Mouse (Mus musculus) MEL (cell line): ENCODE data around the gene Ms4a18. TPM values are rescaled to one million over a fixed set of nuclear protein-coding genes. Genes with fewer than 3 reads are reported as not detected.
"Not testable (repeated sequence)": the region's sequence is repeated elsewhere in the genome, so short reads cannot be mapped to it uniquely, and the experiment has no call there.

Experiments
- DNase-seq: peaks from one replicate; pipeline ENCODE4 v3.0.0; 2011; ENCODE audit warnings: low read depth, low spot score
- H3K27ac ChIP-seq: 2 replicates; pipeline ENCODE4 v1.5.1; 2012; ENCODE audit warnings: low read depth, mild to moderate bottlenecking, control low read depth, low read length, moderate library complexity; ENCODE audit not compliant: control insufficient read depth
- H3K27me3 ChIP-seq, 2 experiments: fragments of 150-350 bp in 1 of 2; sonication (generic) in 1 of 2; 2 replicates each; pipeline ENCODE4 v1.6.1; 2012; ENCODE audit warnings: low read length in 2 of 2, mild to moderate bottlenecking in 2 of 2, improper control_type of control experiment in 1 of 2, moderate library complexity in 1 of 2; ENCODE audit not compliant: insufficient read depth in 2 of 2, control insufficient read depth in 1 of 2
- H3K36me3 ChIP-seq, 2 experiments: 2 replicates each; pipeline ENCODE4 v1.6.1; 2012 to 2014; ENCODE audit warnings: low read length in 2 of 2, improper control_type of control experiment in 1 of 2, inconsistent platforms in 1 of 2, mild to moderate bottlenecking in 1 of 2; ENCODE audit not compliant: insufficient read depth in 2 of 2, control insufficient read depth in 1 of 2
- H3K4me1 ChIP-seq, 2 experiments: fragments of 150-350 bp in 1 of 2; sonication (generic) in 1 of 2; 2 replicates each; pipeline ENCODE4 v1.6.1; 2012; ENCODE audit warnings: low read length in 2 of 2, improper control_type of control experiment in 1 of 2, mild to moderate bottlenecking in 1 of 2; ENCODE audit not compliant: insufficient read depth in 2 of 2, control insufficient read depth in 1 of 2
- H3K4me3 ChIP-seq, 2 experiments: fragments of 150-350 bp in 1 of 2; sonication (generic) in 1 of 2; 2 replicates each; pipeline ENCODE4 v1.5.1; 2012; ENCODE audit warnings: low read depth in 2 of 2, low read length in 2 of 2, mild to moderate bottlenecking in 2 of 2, moderate library complexity in 2 of 2, control low read depth in 1 of 2, improper control_type of control experiment in 1 of 2; ENCODE audit not compliant: control insufficient read depth in 1 of 2, insufficient read depth in 1 of 2
- H3K79me2 ChIP-seq: 2 replicates; pipeline ENCODE4 v1.6.1; 2012; ENCODE audit warnings: mild to moderate bottlenecking, low read length, moderate library complexity; ENCODE audit not compliant: control insufficient read depth, poor library complexity, insufficient read depth
- H3K9ac ChIP-seq: 2 replicates; pipeline ENCODE4 v1.6.1; 2012; ENCODE audit warnings: low read depth, mild to moderate bottlenecking, control low read depth, low read length, moderate library complexity; ENCODE audit not compliant: control insufficient read depth, poor library complexity, severe bottlenecking
- H3K9me3 ChIP-seq: fragments of 150-350 bp; sonication (generic); replicated peaks from 2 replicates; pipeline ENCODE4 v1.6.1; 2012; ENCODE audit warnings: mild to moderate bottlenecking, low read length, improper control_type of control experiment, moderate library complexity; ENCODE audit not compliant: insufficient read depth
- CHD1 ChIP-seq: IDR thresholded peaks from 2 replicates; pipeline ENCODE4 v1.6.1; 2012; ENCODE audit warnings: low read depth, mild to moderate bottlenecking, inconsistent platforms, low read length, improper control_type of control experiment
- CTCF ChIP-seq, 3 experiments: IDR thresholded peaks in 2 of 3; conservative IDR thresholded peaks in 1 of 3; 2 replicates each; pipeline ENCODE4 v1.5.1; 2011 to 2012; ENCODE audit warnings: low read length in 3 of 3, low read depth in 2 of 3, mild to moderate bottlenecking in 2 of 3, improper control_type of control experiment in 1 of 3, inconsistent platforms in 1 of 3, mixed read lengths in 1 of 3, moderate library complexity in 1 of 3; ENCODE audit not compliant: control insufficient read depth in 1 of 3, insufficient read depth in 1 of 3, poor library complexity in 1 of 3, severe bottlenecking in 1 of 3
- EP300 ChIP-seq, 2 experiments: IDR thresholded peaks; 2 replicates each; pipeline ENCODE4 v1.6.1; 2011; ENCODE audit warnings: improper control_type of control experiment in 2 of 2, low read length in 2 of 2, low read depth in 1 of 2, mild to moderate bottlenecking in 1 of 2
- ETS1 ChIP-seq: IDR thresholded peaks from 2 replicates; pipeline ENCODE4 v1.6.1; 2012; ENCODE audit warnings: low read depth, mild to moderate bottlenecking, inconsistent platforms, low read length, improper control_type of control experiment, moderate library complexity
- MAFK ChIP-seq: IDR thresholded peaks from 2 replicates; pipeline ENCODE4 v1.6.1; 2011; ENCODE audit warnings: low read depth, mild to moderate bottlenecking, low read length, improper control_type of control experiment, borderline replicate concordance
- MAX ChIP-seq: IDR thresholded peaks from 2 replicates; pipeline ENCODE4 v1.6.1; 2011; ENCODE audit warnings: low read length, improper control_type of control experiment
- MXI1 ChIP-seq: IDR thresholded peaks from 2 replicates; pipeline ENCODE4 v1.6.1; 2011; ENCODE audit warnings: mild to moderate bottlenecking, low read depth, low read length, improper control_type of control experiment
- NRF1 ChIP-seq: IDR thresholded peaks from 2 replicates; pipeline ENCODE4 v1.6.1; 2014; ENCODE audit warnings: low read depth, mild to moderate bottlenecking, inconsistent platforms, low read length, improper control_type of control experiment, moderate library complexity; ENCODE audit not compliant: poor library complexity, insufficient read depth, severe bottlenecking
- POLR2AphosphoS2 ChIP-seq: IDR thresholded peaks from 2 replicates; pipeline ENCODE4 v1.6.1; 2011; ENCODE audit warnings: low read length, improper control_type of control experiment
- TBP ChIP-seq: IDR thresholded peaks from 2 replicates; pipeline ENCODE4 v1.8.0; 2011; ENCODE audit warnings: low read depth, low read length, improper control_type of control experiment
- USF2 ChIP-seq, 2 experiments: IDR thresholded peaks; 2 replicates each; pipeline ENCODE4 v1.6.1; 2011 to 2012; ENCODE audit warnings: improper control_type of control experiment in 2 of 2, low read length in 2 of 2, borderline replicate concordance in 1 of 2, inconsistent platforms in 1 of 2, low read depth in 1 of 2, mild to moderate bottlenecking in 1 of 2; ENCODE audit not compliant: insufficient read depth in 1 of 2
- ZC3H11A ChIP-seq: IDR thresholded peaks from 2 replicates; pipeline ENCODE4 v1.6.1; 2012; ENCODE audit warnings: low read depth, mild to moderate bottlenecking, inconsistent platforms, low read length, improper control_type of control experiment
- ZMIZ1 ChIP-seq: IDR thresholded peaks from 2 replicates; pipeline ENCODE4 v1.6.1; 2012; ENCODE audit warnings: low read depth, mild to moderate bottlenecking, inconsistent platforms, low read length, improper control_type of control experiment, moderate library complexity
- polyA plus RNA-seq, 2 experiments: library from polyadenylated mRNA; stranded (reverse) in 1 of 2; unstranded in 1 of 2; fragments of >175 nt in 1 of 2; fragments of >200 nt in 1 of 2; gene quantifications; 2 replicates each; pipeline versions ENCODE4 v1.2.1 to v1.2.4; 2012; ENCODE audit warnings: low replicate concordance in 2 of 2, low read depth in 1 of 2; ENCODE audit not compliant: insufficient read length in 2 of 2, insufficient read depth in 1 of 2, missing spikeins in 1 of 2
- total RNA-seq: library from RNA; depleted of rRNA; stranded (reverse); fragments of 300-350 nt; gene quantifications from 2 replicates; pipeline ENCODE4 v1.2.3, GENCODE M21; 2012

Ms4a18 gene
- total and polyA plus RNA-seq, 3 experiments, result not detected

DNA sequence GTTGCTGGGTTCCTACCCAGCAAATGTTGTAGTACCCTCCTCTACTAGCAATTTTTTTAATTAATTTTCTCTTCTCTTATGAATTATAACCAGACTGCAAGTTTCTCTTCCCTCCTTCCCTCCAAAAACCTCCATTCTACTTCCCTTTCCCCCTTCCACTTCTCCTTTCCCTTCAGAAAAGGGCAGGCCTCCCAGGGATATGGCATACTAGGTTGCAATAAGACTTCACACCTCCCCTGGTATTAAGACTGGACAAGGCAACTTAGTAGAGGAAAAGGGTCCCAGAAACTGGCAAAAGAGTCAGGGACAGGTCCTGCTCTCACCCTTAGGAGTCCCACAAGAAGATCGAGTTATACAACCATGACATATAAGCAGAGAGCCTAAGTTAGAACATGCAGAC, 43.1 kb upstream of the Ms4a18 start:
- Histone ChIP-seq H3K79me2 (no peaks in the 10 kb centered on the region), H3K27me3 (no peaks in the 10 kb centered on the region; a peak in 2 of 4 replicates)

DNA sequence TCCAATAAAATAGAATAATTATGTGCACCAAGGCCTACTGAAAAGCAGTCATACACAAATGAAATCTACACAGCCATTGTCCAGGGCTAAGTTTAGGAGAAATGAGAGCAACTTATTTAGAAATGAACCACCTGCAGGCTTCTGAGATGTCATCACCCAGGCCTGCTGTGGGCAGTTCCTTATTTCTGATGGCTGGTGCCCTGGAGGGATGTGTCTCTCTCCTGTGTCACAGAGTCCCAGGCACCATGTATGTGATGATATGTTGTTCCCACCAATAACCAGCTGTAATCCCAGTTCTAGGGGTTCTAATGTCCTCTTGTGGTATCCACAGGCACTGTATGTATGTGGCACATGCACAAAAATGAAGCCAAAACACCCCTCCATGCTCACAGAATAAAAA, 42.1 kb upstream of the Ms4a18 start:
- Histone ChIP-seq H3K27ac (no peak overlapping the region), H3K4me3 (no peak overlapping the region)

More for the DNA sequence above, 43.1 kb upstream of the Ms4a18 start:
- Histone ChIP-seq H3K4me3 (no peak overlapping the region), H3K36me3 (no peaks in the 10 kb centered on the region), H3K4me1 (no peaks in the 10 kb centered on the region), H3K9me3 (no peaks in the 10 kb centered on the region), H3K27ac (no peak overlapping the region), H3K9ac (no peak overlapping the region)
- no peak for DNase-seq
- TF ChIP-seq CHD1 (no peak), ETS1 (no peak), EP300 (IDR thresholded peaks at IDR 0.05; ENCODE audit: low read depth in 1 of 2, low read length in 2 of 2) (no peak), CTCF (IDR thresholded peaks at IDR 0.05 in 2 of 3, conservative IDR thresholded peaks at IDR 0.05 in 1 of 3; ENCODE audit: control insufficient read depth in 1 of 3, insufficient read depth in 1 of 3, low read depth in 2 of 3, low read length in 3 of 3, poor library complexity in 1 of 3, severe bottlenecking in 1 of 3) (no peak), MXI1 (no peak)

GRCm38 (mm10) chr19:11055700-11056099, 37.9 kb upstream of the Ms4a18 start:
- H3K79me2 ChIP-seq, H3K27ac ChIP-seq, H3K9me3 ChIP-seq, H3K4me1 ChIP-seq, DNase-seq, H3K27me3 ChIP-seq, H3K4me3 ChIP-seq, H3K9ac ChIP-seq, H3K36me3 ChIP-seq: not testable (repeated sequence)

More for the DNA sequence above, 42.1 kb upstream of the Ms4a18 start:
- H3K4me1 ChIP-seq, result no peaks in the 10 kb centered on the region
- DNase-seq, result no peak
- TF ChIP-seq ZMIZ1, result no peak
- TF ChIP-seq ZC3H11A, result no peak
- no peak for TF ChIP-seq NRF1
- no peak for TF ChIP-seq POLR2AphosphoS2
- no peak for TF ChIP-seq MAFK
- no peak for TF ChIP-seq MAX
- no peak for TF ChIP-seq USF2 (IDR thresholded peaks at IDR 0.05; ENCODE audit: borderline replicate concordance in 1 of 2, insufficient read depth in 1 of 2, low read depth in 1 of 2, low read length in 2 of 2)
- no peak for TF ChIP-seq TBP
- H3K36me3 ChIP-seq, result no peaks in the 10 kb centered on the region
- H3K27me3 ChIP-seq, result no peaks in the 10 kb centered on the region; a peak in 1 of 4 replicates
- H3K79me2 ChIP-seq, result no peaks in the 10 kb centered on the region
- no peaks in the 10 kb centered on the region for H3K9me3 ChIP-seq
- H3K9ac ChIP-seq, result no peak overlapping the region
